Mouse (Mus musculus) right cerebral cortex, postnatal 10 days (tissue): Measurements from ENCODE around the gene Polr3h.

ENCODE experiments used
- DNase-seq, 2 experiments: peaks; one replicate each; pipeline ENCODE4 v3.0.0; 2021; ENCODE audit warnings: low spot score in 2 of 2

The Polr3h gene

DNA sequence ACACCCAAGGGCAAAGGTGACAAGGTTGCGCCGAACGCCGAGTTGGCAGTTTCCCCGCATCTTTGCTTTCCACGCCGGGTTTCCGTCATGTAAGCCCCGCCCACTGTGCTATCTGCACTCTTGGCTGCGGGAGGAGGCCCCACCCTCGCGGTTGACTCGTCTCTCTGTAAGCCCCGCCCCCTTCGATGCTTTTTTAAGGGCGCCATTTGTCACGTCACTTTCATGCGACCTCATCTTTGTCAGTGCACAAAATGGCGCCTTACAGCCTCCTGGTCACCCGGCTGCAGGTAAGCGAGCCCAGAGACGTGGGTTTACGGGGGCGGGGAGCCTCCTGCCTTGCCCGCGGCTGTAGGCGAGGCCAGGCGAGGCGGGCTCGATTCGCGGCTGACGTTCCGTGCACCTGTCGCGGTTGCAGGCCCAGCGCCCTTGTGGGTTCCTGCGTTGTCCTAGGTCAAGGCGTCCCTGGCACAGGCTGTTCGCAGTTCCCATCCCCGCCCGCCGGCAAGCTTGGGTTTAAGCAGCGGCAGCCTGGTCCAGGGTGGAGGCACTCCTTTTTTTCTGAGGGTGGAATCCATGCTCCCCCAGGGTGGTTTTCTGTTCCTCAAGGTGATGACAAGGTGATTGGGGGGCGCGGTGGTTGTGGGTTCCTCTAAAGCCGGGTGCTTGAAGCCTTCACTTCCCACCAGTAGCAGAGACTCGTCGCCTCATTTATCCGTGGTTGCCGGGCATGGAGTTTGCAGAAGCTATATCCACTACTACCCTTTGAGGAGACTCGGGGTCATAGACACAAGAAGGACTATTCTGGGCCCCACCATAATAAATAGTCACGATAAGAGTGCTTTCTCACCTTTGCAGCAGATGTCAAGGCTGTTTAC is 53.5 kb downstream of the Polr3h start, which contains the start of gene Aco2:
Gene Aco2 (plus strand): TSS at position 48 of the 875 bp plus-strand sequence.
- peak; percentile 99 to 100 for DNase-seq

DNA sequence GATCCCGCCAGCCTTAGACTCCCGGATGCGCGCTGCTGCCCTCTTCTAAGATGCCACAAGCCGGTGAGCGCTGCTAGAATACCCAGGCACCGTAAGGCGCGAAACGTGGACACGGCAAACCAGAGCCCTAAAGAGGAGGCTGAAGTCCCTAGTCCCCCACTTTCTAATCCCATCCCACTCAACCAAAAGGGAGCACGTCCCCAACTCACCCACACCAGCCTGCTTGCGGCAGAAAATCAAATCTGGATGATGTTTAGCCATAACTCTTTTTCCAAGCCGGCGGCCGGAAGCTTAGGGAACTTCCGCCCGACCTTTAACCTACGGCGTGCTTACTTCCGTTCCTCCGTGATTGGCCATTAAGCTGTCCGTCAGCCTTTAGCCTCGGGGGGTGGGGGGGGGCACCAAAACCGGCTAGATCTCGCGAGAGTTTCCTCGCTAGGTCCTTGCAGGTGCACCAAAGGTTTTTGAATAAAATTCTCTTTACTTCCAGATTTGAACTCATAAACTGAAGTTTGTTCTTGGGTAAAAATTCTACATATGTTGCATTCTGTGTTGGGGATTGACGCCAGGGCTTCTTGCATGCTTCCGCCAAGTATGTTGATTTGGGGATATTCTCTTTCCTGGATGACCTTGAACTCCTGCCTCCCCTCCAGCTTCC is 54.3 kb downstream of the Polr3h start, which contains the start of gene Phf5a:
Gene Phf5a (minus strand): TSS at position 308 of the 658 bp plus-strand sequence.
- peak; percentile 92 to 94 for DNase-seq

DNA sequence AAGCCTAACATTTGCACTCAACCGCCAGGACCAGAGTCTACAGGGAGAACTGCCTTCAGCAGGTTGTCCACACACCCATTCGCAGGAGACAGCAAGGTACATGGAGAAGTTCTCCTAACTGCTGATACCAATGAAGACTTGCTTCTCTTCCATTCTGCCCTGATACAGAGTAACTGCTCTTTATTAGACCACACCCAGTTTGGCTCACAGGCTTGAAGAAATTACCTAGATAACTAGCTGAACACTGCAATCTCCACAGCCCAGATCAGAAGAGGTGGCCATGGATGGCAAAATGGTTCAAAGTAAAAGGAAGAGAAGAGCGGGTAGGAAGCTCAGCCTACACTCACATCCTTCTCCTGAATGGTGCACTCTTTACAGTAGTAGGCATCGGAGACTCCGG is 56.1 kb downstream of the Polr3h start:
- DNase-seq, result no peak

DNA sequence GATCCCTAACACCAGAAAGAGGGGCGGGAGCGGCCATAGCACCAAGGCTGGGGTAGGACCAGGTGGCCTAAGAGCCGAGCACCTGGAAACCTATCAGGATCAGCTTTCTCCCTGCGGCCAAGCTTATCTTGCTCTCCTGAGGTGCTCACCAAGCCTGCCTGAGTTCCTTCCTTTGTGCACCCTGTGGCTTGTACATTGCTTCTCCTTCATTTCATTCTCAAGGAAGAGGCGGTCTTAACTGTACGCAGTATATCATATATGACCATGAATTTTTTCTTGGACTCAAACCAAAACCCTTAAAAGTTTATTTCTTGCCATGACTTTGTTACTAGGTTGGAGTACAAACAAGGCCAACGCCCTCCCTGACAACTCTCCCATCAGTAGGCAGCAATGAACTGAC is 61.8 kb downstream of the Polr3h start:
- no peak for DNase-seq

DNA sequence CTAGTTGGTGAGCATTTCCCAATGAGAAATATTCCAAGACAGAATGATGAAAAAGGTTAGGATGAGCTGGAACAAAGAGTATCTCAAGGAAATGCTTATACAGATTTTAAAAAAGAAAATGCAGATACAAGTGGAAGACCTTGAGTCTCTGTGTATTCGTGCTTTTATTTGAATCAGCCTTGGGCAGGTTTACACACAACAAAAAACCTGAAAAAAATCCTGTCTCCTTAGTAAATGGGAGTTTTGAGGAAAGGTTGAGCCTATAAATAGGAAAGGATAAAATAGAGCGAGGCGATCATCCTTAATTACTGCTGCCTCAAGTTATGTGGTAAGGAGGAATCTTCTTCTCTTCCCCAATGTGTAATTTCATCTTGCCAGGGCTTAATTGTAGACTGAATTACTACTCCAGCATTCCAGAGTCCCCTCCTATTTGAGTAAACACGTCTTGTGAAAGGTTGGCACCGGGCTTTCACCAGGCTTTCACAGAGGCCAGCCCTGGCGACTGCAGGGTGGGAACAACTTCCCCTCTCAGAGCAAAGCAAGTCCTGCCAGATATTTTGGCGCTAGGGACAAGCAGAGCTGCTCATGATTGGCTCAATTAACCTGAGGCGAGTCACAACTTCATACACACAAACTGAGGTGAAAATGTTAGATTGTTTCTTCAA is 65.4 kb downstream of the Polr3h start:
- peak; percentile 69 for DNase-seq

DNA sequence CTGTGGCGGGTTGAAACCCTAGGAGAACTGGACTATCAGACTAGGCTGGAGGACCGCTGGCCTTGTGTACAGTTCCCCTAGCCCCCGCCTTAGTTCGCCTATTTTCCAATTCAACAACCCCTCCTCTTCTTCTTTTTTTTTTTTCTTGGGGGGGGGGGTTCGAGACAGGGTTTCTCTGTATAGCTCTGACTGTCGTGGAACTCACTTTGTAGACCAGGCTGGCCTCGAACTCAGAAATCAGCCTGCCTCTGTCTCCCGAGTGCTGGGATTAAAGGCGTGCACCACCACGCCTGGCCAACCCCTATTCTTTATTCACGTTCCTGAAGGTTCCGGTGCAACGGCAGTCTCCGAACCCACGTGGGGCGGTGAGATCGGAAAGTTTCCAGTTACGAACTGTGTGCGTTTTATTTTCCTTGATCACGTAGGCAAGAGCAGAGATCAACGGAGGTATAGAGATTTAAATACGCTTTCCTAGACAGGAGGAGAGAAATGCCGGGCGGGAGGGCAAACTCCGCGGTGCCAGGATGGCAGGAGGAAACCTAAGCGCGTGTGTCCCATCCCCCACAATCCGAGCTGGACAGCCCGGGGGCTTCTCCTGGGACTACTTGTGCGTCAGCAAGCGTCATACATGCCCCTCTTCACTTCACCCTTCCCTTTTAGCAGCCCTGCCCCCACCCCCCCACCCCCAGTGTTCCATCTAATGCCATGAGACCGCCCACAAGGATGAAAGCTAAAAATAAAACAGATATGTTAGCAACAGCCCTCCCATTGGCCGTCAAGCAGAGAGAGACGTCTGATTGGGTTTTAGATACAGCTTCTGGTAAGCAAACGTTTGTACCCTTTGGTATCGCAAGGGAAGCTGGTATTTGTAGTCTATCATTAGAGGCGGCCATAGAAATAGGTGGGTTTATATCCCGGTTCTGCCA is 66.4 kb downstream of the Polr3h start:
- DNase-seq, result peak; percentile 92 to 98

DNA sequence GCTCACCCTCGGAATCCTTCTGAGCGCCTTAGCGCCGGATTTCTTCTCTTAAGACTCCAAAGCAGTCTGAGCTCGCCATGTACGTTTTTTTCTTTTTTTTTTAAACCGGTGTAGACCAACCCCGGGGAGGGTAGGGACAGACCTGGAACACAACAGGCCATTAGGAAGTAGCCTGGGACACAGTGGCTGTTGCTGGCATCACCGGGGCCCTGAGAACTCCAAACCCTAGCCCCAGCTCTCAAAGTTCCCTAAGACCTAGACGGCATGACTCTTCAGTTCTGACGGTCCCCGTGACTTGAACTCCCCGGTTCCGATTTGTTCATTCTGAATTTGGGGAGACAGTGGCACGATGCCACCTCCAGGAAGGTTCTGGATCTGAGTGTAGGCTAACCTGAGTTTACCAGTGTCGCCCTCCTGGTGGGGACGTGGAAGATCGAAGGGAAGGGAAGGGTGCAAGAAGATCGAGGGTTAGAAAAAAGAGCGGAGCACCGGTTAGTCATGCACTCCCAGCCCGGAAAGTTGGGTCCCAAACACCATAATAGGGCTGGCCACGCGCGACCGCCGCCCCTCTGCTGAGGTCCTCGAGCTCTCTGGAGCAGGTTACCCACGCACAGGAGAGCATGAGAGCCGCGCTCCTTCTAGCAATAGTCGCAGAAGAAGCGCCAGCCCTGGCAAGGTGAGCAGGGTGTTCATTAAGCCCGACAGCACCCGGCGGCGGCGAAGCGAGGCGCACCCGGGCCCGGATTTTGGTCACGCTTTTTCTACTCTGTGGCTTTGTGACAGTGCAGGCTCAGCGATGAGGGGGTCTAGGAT is 67.3 kb downstream of the Polr3h start, which contains the start of gene Tob2:
Gene Tob2 (minus strand): TSS at position 280 of the 813 bp plus-strand sequence.
- DNase-seq, result peak; percentile 78 to 88

DNA sequence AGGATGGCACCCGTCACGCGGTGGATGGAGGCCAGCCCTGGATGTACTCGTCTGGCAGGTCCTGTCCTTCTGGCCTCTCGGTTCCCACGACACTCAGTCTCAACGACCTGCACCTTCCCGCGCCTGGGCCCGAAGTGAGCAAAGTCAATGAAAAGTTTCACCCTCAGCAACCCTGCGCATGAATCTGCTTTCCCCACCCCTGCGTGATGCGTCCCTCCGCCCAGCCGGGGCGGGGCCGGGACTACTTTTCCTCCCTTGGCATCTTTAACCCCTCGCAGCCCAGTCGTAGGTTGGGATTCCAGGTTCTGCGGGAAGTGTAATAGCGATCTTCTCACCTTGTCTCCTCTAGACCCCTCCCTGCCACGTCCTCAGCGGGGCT is 67.9 kb downstream of the Polr3h start:
- DNase-seq, result peak; percentile 94 to 95

DNA sequence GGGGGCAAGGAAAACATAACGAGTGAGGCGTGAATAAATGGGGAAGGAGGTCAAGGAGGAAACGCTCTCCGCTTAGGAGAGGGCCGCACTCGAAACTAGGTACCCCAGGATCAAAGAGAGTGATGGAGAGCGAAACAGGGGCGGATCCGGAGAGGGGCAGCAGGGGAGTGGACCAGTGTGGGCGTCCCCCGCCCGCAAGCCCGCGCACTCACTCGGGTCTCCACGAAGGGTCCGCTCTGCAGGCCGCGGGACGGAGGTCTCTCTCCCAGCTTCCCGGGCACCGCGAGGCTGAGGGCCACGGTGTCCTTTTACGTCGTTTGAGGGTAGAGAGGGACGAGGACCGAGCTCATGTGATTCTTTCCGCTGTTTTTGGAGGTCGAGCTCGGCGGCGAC is 68.3 kb downstream of the Polr3h start:
- peak in 1 of 2 experiments; percentile 69 for DNase-seq

DNA sequence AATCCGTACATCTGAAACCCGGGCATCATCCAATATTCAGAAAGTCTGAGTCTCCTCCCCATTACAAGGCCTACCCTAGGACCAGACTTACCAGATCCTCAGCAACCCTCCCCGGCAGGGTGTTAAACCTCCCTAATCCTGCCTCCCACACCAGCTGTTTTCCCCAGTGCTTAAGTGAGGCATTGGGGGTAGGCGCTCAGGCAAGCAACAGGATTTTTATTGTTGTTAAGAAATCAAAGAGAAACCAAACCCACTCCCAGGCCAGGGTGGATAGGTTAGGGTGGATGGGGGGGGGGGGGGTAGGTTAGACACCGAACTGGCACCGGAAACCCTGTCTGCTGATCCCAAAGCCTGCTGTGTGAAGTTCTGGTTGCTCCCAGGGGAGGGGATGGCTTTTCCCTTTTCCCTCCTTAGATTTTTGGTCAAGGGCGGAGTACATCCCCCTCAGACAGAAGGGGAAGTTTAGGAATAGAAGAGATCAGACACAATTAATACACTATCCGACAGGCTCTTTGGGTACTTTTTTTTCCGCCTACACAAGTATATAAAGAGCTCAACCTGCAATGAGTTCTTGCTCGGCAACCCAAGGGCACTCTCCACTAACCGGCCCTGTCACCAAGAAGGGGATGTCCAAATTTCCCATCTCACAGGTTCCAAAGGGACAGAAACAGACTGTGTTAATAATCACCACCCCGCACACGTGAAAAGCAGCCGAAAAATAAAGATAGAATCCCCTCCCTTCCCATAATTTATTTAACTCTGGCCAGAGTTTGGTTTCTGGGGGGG is 68.9 kb downstream of the Polr3h start:
- DNase-seq, result no peak

DNA sequence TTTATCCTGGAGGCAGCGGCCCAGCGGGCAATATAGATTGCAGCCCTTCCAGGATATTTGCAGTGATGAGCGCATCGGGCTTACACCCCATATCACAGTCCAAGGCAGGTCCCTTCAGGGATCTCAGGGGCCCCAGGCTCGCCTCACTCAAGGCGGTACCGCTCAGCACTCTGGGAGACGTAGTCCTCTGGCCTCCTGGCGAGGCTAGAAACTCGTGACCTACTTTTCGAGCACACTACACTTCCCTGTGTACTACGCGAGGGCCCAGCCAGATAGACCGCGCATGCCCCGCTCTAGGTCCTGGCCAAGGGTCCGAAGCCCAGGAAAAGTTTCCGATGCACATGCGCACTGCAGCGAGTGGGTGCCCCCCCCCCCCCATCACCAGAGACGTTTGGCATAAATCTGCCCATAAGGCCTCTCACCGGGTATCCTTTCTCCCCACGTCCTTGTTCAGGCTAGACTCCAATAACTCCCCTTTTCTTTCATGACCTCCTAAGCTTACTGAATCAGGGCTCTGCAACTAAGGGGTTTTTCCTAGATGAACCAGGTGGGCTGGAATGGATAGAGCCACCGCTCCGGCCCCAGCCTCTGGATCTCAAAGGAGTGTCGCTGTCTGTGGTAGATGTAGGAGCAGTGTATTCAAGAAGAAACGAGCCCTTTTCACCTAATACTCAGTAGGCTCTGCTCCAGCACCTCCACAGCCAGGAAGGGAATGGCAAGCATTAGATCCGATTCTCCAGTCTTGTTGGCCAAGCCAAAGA is 69.8 kb downstream of the Polr3h start:
- peak; percentile 91 to 94 for DNase-seq

DNA sequence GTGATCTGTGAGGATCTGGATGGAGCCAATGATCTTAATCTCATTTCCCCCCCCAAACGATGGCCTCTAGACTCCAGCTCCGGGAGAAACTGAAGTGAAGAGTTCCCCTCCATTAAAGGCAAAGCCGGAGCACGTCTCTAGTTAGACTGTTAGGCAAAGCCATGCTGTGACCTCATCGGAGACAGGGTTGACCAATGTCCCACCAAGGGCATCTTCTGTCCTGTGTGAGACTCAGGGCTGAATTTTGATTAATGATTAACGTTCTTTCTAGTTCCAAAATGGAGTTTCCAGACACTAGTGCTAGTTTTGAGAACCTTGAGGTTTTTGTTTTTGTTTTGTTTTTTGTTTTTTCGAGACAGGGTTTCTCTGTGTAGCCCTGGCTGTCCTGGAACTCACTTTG is 73.0 kb downstream of the Polr3h start:
- no peak for DNase-seq

DNA sequence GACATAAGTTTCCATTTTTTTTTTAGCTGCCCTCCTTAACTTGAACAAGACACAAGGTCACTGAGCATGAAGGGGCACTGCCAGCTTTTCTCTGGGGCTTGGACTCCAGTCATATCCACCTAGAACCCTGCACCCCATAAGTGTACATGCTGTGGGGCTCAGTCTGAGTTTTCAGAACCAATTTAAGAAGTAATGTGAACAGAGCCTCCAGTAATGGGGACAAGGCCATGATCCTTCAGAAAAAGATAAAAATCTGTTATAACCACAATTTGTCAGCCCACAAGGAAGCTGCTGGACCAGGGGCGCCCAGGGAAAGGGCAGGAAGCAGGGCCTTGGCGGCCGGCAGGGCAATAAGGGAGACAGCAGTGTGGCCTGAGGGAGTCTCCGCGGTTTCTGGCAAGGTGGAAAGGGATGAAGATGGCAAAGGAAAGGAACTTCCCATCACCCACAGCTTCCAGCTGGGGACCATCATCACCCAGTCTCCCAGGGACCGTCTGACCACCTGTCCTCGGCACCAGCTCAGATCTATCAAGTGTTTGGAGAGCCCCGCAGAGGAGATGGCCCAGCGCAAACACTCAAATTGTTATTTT is 73.5 kb downstream of the Polr3h start:
- DNase-seq, result no peak

DNA sequence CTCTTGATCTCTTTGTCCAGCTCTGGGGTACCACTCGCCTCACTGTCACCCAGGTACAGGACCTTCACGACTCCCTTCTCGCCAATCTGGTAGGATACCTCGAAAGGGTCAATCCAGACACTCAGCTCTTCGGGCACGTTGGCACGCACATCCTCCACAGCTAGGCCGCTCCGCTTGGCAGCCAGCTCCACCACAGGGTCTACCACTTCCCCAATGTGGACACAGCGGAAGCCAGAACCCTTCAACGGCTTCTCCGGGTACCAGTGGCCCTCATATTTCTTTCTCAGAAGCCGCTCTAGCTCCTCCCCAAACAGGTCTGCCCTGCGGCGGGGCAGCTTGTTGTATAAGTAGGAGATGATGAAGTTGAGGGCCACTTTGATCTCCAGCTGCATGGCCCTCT is 74.7 kb downstream of the Polr3h start:
- DNase-seq, result no peak

DNA sequence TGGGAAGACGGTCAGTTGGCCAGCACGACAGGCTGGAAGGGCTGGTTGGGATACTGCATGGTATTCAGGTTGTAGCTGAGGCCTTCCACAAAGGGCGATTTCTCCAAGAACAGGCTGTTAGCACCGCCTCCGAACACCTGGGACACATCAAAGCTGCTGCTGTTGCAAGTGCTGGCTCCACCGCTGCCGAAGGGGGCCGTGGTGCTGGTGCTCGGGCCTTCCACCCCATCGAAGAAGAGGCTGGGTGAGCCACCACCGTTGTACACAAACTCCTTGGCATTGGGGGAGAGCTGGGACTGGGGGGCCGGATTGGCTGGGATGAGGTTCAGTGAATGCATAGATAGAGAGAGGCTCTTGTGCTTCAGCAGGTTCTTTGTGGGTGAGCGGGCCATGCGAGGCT is 75.3 kb downstream of the Polr3h start:
- DNase-seq, result no peak

DNA sequence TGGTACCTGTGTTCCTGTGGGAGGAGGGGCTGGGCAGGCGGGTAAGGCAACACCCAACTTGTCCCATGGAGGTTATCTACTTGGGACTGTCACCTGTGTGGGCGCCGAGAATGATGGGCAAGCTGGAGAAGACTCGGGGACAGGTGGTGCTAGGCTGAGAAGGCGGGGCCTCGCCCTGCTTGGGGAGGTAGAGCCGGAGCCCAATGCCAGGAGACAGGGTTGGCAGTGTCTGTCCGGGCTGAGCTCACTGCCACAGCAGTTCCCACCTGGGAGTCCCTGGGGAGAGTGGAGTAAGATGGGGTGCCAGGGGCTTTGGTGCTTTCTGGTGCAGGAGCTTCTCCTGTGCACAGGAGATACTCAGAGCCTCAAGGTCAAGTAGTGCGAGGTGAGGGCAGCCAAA is 76.9 kb downstream of the Polr3h start:
- no peak for DNase-seq

DNA sequence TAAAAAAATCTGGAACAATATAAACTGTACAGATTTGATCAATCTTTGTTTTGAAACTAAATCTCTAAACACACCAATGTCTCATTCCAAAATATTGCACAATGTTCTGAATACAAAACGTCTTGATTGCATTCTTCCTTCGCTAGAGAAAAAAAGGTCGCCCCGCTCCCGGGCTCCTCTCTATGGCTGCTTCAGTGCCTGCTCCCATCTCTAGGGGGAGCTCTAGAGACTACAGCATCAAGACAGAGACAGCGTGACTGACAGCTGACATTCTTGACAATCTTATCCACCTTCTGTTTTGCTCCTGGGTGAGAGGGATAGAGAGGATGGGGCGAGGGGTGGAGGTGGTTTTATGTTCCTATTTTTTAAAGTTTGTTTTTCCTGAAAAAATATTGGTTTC is 77.7 kb downstream of the Polr3h start:
- DNase-seq, result peak in 1 of 2 experiments; percentile 63

DNA sequence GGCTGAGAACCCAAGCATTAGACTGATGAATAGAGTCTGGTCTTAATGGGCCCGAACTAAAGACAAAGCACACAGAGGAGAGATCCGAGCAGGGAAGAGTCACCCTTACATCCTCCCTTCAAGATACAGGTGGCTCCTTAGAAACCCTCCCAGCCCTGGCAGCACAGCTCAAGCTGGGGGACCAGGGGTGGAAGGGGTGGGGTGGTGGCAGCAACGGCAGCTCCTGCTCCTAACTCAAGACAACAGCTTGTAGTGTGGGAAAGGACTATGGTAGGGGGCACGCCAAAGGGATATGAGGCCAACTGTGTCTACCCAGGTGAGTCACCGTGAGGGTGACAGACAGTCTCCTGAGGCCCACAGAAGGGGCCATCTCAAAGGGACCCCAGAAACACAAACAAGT is 78.2 kb downstream of the Polr3h start:
- DNase-seq, result no peak
